Mouse (Mus musculus): ENCODE measurements around the gene Vopp1.

The Vopp1 gene

DNA sequence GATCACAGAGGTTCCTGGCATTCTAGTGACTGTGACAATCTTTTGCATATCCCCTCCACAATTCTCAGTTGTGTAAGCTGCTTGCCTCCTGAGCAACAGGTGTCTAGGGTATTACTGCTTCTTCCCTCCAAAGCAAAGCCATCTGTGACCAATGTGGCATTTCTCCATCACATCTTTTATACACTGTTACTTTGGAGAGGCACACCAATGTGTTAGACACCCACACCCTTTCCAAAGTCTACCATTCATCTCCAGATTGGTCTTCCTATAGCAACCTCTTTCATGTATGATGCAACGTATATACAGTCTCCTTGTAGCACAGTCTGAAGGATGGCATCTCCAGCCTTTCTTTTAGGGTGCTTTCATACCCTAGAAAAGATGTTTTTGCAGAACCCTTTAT lies 42.3 kb downstream of the Vopp1 start:
- DNase-seq = no peak

DNA sequence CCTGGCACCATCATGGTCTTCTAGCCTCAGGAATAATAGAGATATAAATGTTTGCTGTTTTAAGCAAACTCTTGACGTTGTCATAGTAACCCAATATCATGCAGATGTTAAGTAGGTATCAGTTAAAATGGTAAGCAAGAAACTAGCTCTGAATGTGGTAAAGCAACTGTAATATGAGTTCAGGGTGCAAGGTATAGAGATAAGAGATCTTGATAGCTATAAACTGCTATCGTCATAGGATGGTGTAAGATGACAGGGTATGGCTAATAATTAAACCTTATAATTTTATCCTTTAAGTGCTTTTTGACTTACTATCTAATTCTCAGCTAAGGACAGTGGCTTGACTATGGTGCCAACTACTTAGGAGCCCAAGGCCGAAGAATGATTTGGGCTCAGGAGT lies 44.6 kb downstream of the Vopp1 start:
- no peak for DNase-seq

DNA sequence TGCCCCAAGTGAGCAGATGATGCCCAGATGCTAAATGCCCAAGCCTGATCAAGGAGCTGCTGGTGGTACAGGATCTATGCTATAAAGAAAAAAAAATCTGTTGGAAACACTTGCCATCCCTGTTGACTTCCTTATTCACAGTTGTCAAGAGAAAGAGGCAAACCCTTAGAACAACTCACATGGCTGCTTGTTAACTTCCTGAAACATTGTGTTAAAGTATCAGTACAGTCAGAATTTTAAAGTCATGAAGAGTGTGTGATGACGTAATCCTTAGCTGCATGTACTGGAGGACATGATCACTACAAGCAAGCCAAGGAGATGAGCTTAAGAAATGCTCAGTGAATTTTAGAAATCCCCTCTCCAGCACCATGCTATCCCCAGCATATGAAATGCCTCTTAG lies 51.2 kb downstream of the Vopp1 start:
- no peak for DNase-seq

DNA sequence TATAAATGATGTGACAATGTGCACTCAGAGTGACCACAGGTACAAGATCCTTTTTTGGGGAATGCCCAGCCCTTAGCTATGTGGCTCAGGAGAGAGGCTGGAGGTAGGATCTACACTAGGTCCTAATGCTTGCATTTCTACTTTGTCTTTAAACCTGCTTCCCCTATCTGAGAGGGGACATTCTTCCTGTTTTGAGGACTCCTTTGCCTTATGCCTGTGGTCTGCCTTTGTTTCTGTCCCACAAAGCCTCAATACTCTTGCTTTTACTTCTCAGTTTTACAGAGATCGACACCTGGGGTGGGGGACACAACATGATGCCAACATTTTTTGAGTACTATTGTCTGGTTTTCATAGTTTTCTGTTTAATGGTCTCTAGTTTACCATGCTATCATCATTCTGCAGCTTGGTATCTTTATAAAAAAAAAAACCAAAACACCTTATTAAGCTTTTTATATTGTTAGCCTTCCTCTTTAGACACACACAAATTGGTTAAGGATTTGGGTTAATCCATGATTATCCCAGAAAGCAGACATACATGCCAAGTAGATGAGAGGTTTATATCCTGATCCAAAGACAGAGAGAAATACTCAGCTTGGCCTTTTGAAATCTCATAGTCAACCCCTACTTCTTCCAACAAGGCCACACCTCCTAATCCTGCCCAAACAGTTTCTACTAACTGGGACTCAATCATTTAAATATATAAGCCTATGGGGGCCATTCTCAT lies 54.3 kb downstream of the Vopp1 start:
- no peak for DNase-seq

DNA sequence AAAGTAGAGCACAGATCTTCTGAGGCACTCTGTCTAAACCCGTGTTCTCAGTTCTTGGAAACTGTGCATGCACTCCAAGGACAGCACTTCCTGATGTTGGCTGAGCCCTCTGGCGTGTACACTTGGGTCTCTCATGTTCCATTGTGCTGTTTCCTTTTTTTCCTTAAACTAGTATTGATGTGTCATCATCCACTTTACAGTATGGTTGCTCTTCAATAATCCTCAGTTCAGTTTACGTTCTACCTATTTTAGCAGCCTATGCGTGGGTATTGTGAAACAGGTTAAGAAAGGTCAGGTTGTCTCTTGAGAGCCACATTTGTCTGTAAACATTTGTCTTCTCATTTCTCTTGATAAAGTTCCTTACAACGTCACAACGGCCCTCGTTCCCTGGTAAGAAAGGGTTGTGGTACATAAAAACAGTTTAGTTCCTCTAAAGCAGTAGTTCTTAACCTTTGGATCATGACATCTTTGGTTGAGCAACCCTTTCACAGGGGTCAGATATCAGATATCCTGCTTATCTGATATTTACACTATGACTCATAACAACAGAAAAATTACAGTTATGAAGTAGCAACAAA lies 55.9 kb downstream of the Vopp1 start:
- DNase-seq = no peak

DNA sequence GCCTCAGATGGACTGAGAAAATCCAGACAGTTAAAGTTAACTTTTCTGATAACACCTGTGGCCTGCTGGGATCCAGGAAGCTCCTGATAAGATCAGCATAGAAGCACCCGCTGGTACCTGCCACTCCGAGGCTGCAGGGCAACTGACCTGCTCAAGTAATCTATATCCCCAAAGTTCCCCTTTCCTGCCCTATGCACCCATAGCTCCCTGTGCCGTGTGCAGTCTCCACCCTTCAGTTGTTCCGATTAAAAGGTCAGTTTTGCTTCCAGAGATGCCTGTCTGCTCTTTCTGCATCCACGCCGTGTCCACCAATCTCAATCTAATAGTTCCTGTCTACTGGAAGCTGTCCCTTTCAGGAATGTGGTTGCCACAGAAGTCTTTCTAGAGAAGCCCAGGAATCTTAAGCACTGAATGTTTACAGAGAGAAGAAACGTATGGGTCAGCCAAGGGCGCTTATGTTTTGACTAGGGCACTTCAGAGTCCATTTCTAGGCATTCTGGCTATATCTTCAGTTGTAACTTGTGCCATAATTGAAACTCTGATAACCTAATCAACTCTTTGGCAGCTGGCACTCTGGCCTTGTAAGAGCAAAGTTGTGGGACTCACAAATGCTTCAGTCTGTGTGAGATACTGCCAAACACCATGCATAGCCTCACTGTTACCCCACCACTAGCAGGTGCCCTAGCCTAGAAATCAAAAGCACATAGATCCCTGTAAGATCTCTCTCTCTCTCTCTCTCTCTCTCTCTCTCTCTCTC lies 57.7 kb downstream of the Vopp1 start:
- no peak for DNase-seq

DNA sequence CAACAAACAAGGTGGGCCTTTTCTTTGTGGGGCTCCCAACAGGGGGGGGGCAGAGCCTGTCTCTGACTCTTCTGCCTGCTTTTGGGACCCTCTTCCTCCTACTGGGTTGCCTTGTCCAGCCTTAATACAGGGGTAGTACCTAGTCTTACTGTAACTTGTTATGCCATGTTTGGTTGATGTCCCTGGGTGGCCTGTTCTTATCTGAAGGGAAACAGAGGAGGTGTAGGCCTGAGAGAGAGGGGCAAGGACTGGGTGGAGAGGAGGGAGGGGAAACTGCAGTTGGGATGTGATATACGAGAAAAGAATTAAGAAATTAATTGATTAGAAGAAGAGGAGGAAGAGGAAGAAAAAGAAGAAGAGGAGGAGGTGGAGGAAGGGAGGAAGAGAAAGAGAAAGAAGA lies 58.7 kb downstream of the Vopp1 start:
- no peak for DNase-seq

DNA sequence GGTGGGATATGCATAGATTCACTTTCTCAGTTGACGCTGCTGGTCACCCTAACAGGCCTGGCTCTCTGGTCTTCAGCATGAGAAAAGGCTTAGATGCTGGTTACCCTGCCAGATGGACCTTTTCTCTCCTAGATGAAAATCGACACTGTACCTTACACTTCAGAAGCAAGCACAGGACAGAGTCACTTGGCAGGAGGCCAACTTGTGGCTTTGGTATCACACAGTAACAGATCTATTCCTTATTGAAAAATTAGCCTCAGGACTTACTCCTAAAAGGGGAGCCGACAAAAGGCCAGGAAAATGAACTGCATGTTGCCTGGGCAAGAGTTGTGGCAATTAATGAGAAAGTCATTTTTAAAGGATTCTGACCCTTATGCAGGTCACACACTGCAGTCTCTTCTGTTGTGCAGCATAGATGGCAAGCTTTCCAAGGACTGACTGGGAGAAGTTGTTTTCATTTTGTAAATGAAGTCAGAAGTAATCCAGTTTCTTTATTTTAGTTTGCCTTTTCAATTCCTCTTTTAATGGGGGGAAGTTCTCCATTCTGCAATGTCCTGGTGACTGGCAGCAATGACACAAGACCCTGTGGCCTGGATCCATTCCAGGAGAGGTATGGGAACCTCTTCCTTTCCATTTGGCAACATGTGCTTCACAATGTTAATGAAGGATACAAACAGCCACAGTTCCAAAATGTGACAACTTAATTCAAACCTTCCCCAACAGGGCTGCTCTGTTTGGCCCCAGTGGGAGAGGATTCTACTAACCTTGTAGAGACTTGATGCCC lies 59.7 kb downstream of the Vopp1 start:
- peak; percentile 10 for DNase-seq

DNA sequence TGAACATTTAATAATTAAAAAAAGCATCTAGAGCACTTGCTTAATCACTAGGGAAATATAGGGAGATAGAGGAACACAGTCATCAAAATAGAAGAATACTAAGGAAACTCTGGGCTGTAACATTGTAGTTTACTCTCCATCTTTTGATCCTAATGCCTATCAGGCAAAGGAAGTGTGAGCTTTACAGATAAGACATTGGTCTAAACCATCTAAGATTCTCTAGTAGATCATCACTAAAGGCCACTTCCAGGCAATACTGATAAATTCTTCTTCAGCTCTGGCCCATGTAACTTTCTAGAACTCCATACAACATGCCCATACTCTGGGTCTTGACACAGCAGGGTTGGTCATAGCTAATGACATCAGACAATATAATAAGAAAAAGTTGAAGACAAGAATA lies 61.9 kb downstream of the Vopp1 start:
- DNase-seq = no peak

DNA sequence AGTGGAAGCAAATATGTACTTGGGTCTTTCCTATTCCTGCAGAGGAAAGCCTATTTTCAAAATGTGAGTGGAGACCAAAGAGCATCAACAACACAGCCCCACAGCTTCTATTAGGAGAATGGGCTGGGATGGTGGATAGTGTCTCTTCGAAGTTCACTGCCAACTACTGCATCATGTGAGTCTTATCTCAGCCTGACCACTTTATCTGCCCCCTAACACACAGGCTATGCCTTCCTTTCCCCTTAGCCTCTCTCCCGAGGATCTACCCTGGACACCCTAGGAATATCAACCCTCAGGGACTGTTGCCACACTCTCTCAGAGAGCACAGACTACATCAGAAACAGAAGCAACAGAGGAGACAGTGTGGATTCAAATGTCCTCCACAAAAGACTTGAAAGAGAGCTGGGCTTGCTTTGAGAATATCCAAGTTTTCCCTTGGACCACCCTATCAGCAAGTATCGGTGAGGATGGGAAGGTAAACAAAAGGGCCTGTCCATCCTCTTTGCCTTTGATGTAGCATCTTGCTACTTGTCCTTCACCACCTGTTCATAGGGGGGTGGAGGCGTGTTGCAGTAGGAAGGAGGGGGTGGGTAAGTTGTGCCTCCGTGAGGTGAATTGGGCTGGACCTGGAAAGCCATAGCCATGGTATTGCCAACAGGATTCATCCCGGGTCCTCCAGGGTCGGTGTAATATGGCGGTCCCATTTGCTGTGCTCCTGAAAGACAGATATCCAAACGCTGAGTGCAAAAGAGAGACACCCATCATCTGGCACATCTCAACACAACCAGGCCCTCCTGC lies 70.8 kb downstream of the Vopp1 start:
- DNase-seq = no peak

DNA sequence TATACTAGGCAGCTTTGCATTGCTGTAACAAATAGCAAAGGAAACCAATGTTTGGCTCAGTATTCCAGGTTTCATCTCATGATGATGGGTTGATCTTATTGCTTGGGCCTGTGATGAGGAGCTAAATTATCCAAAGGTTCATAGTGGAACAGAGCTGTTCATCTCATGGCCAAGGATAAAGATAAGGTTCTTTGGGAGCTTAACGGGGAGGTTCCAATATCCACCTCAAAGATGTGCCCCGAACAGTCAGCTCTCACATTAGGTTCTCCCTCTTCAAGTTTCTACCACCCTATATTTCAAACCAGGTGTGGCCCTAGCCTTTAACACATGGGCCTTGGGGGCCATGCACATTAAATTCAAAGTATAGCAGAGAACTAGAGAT lies 79.2 kb downstream of the Vopp1 start:
- no peak for DNase-seq

DNA sequence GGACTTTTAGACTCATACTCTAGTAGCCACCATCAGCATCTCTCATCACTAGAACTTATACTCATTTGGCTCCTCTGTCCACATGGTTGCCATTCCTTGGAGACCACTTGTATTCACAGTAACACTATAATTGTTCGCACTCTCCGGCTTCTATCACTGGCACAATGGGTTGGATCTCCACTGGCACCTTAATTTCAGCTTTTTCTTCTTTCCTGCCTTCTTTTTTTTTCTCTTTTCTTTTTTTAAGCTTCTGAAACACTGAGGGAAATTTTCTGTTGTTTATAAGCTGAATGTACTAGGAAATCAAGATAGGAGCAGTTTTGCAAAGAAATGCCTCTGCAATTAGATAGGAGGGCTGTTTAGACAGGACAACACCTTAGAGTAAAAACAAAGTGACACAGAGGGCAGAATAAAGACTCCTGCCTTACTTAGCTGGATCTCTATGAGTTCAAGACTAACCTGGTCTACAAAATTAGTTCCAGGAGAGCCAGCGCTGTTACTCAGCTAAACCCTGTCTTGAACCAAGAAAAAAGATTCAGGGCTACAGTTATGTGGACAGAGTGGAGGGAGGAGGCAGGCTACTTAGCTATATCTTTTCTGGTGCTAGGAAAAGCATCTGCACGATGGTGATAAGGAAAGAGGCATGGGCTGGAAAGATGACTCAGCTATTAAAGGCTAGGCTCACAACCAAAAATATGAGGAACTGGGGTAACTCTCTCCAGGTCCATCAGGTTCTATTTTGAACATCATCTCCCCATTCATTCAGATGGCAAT lies 79.8 kb downstream of the Vopp1 start:
- DNase-seq = no peak

DNA sequence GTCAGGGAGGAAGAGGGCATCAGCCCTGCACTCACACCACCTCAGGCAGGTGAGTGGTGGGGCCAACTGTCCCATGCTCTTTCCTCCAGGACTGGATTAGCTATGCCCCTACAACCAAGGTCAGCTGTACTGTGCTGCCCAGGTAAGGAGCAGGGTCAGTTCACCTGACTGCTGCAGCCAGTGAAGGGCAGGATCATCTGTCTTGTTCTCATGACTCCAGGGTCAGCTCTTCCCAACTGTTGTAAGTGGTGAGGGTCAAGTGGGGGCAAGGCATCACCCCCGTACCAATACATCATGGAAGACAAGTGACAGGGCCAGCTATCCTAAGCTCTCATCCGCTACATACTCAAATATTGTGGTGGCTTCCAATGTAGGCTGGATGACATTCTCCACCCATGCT lies 80.8 kb downstream of the Vopp1 start:
- DNase-seq = no peak

DNA sequence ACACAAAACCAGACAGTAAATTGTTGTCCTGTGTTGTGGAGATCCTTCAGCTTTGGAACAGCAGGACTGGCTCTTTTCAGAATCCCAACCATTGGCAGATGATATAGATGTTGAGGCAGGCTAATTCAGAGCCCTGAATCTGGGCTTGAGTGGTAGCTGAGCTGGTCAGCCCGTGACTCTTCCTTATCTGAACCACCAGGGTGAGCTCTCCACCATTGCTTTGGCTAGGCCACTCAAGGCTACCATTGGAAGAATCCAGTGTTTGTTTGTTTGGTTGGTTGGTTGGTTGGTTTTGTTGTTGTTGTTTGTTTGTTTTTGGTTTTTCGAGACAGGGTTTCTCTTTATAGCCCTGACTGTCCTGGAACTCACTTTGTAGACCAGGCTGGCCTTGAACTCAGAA lies 81.6 kb downstream of the Vopp1 start:
- peak; percentile 27 for DNase-seq

DNA sequence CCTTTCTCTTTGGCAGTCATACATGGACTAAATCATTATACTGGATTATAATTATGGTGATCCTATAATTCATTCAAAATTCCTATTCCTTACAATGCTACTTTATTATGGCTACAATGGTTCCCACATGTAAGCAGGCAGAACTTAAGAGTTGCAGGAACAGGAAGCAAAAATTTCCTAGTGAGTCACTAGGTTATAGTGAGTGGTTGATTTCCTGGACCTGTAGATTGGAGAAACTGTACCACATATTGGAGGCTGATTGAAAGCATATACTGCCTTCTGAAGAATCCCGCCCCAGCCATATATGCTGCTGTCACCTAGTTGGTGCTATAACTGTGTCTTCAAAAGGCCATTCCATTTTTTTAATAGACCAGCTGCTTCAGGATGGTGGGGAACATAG lies 82.2 kb downstream of the Vopp1 start:
- no peak for DNase-seq

DNA sequence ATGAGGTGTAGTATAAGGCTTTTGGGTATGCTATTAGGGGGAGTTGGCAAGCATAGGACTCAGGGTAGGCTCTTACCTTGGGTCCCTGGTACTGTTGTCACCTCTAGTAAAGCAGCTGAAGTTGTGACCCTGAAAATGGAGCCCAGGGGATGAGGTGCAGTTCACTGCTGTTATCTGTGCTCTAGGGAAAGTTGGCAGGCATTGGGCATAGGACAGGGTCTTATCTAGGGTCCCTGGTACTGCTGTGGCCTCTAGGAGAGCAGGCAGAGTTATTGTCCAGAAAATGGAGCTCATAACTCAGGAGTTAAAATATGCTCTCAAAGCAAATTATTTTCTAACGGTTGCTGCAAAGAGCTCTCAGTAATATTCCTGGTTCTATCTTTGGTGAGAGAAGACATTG lies 103.6 kb downstream of the Vopp1 start:
- no peak for DNase-seq

DNA sequence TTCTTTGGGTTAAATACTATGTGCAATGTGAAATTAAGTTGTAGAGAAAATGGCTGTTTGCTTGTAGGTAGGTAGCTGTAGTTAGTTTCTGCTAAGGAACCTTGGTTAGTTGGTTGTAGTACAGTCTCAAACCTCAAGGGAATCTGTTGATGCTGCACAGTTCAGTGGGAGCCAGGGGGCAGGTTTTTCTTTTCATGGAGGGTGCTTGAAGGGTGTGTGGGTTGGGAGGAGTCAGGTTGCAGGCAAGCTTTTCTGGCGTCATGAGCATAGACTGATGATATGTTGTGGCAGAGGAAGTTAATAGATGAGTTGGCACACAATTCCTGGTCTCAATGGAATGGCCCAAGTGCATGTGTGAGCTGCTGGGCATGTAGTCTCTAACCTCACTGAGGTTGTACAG lies 113.2 kb downstream of the Vopp1 start:
- DNase-seq = no peak

DNA sequence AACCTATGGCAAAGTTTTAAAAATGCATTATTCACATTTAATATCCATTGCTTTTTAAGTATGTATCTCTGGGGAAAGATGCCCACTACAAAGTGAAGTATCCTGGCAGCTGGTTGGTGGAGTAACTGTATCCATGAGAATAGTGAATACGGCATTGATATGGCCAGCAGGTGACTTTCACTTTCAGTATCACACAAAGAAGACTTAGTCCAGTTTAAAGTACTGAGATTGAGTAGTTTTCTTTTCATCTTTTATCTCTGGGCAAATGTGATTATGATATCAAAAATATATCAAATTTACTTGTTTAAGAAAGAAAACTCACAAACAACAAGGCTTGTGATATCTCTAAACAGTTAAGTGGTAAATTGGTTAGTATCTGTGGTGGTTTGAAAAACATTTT lies 118.2 kb downstream of the Vopp1 start:
- no peak for DNase-seq

DNA sequence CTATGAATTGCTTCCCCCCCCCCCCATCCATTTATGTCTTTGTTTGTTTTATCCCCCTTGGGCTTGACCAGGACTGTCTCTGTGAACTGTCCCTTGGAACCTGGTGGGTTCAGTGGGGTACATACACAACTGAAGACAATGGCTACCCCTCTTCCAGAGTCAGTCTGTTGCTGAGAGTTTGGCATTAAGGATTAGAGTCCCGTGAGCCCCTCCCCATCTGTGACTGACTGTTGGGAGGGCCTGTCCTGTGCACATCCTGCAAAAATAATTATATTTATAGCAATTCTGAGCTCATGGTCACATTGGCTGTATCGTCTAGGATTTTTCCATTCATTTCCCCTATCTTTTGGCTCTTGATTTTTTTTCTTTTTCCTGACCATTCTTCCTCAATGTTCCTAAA lies 121.3 kb downstream of the Vopp1 start:
- DNase-seq = peak; percentile 16

DNA sequence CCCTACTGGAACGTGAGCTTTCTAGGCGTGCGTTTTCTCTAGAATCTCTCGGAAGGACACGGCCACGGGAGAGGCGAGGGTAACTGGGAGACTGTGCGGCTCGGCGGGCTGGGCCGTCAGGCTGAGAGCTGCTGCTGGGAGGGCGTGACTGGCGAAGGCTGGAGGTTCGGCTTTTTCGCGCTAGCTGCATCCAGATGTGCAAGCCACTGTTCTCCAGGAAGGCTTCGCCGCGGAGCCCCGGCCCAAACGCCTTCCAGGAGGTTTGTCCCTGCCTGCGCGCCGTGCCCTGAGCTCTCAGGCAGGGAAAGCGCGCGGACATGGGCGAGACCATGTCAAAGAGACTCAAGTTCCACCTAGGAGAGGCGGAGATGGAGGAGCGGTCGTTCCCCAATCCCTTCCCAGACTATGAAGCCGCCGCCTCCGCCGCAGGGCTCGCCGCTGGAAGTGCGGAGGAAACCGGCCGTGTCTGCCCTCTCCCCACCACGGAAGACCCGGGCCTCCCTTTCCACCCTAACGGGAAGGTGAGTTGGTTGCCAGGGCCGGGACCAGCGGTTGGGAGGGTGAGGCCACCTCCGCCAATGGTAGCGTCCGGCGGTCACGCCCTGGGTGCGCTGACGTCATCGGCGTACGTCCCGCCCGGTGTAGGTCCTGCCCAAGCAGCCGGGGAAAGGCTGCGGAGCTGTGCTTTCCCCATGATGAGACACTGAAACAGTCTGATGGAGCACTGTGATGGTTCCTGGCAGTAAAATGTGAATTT lies 122.0 kb downstream of the Vopp1 start:
- DNase-seq = peak; percentile 98

DNA sequence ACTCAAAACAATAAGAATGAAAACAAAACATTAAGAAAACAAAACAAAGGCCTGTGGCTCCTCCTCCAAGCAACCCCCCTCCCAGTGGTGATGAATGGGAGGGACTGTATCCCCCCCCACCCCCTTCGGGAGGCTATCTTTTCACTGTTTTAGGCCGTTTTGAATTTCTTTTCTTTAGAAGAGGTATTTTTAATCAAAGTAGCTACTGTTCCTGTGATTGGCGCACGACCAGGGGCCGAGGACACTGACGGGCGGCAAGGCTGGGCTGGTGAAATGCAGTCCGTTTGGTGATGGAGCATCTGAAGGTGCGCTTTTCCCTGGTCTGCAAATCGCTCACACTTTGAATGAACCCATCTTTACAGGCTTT lies 122.6 kb downstream of the Vopp1 start, which contains the start of gene Lancl2:
Gene Lancl2, plus strand, starts transcription at position 165 of the 367 bp plus-strand sequence.
- peak; percentile 48 for DNase-seq

Measured in kidney, postnatal 10 days (tissue).